Mouse (Mus musculus): Measurements from ENCODE around the gene Rmi2. TPM values are rescaled to one million over a fixed set of nuclear protein-coding genes. Genes with fewer than 3 reads are reported as not detected.
A peak's percentile ranks its signal among the peaks of the same experiment; 100 is the strongest.

The Rmi2 gene
- 2.0 and 3.3 TPM in 2 replicates for polyA plus RNA-seq (2014; fragmentation: Nextera tagmentation; extraction: Ambion mirVana)

- no peaks in the 10 kb centered on the region for H3K36me3 ChIP-seq (ENCODE audit: control insufficient read depth, insufficient read depth, low read length)
- H3K4me3 ChIP-seq (ENCODE audit: low read depth, low read length): peak within 1 kb of the TSS; percentile 80
- peak within 1 kb of the TSS; percentile 82 for H3K9ac ChIP-seq (ENCODE audit: low read depth, low read length)
- DNase-seq (ENCODE audit: low spot score): peak; percentile 94
- no peaks in the 10 kb centered on the region for H3K9me3 ChIP-seq (ENCODE audit: control insufficient read depth, low read length)
- peak within 1 kb of the TSS; percentile 95 for H3K4me2 ChIP-seq (ENCODE audit: low read depth, low read length)
- WGBS: under 1% methylated on average over 32 of the region's 69 CpGs
- no peaks in the 10 kb centered on the region for H3K27me3 ChIP-seq (replicated peaks; ENCODE audit: control insufficient read depth, insufficient read depth, low read length)
- peak; percentile 93 for ATAC-seq (ENCODE audit: low read depth)
- peak within 1 kb of the TSS; percentile 88 for H3K27ac ChIP-seq (replicated peaks; ENCODE audit: low read depth, low read length)
- H3K4me1 ChIP-seq (ENCODE audit: control insufficient read depth, insufficient read depth, low read length): peaks cover 14% of the 10 kb centered on the region
Observed at GRCm38 (mm10) chr16:10834911-10835587, at the start of gene Rmi2. Gene Rmi2, plus strand, starts transcription at chr16:10835059.

DNA sequence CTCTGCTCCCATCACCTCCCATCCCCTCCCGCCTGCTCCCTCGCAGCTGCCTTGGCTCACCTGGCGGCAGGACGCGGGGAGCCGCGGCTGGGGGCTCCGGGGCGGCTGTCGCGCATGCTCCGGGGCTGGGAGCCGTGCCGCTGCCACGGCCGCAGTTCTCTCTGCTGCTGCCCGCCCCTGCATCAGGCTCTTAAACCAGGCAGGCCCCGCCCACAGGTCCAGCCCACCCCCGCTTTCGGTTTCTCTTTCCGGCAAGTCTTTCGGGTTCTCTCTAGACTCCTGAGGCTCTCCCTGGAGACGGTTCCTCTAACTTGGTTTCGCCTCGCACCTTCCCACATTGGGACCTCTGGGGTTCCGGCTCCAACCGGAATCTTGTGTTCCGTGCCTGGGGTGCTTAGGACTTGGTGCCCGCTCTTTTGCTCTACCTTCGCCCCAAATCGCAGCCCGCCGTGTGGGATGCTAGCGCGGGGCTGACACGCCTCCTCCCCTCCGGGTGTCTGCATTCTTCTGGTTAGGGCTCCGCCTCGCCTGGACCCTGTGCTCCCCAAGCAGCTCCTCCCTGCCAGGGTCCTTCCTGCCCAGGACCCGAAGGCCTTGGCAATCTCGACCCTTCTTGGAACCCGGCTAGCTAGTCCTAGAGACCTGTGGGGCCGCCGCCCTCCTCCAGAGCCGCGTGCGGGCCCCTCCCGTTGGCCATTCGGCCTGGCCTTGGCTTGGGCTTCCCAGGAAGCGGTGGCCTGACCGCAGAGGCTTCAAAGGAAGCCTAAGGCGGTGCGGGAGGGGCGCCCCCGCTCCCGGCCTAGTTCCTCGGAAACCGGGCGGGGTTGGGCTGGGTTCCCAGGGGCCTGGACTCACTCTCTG lies 49.3 kb upstream of the Rmi2 start, which contains the start of gene Socs1:
Socs1 (minus strand) TSS at position 166 of the 861 bp plus-strand sequence.
- Histone ChIP-seq H3K27me3 (replicated peaks; ENCODE audit: control insufficient read depth, insufficient read depth, low read length) (no peaks in the 10 kb centered on the region), H3K9ac (ENCODE audit: low read depth, low read length) (peak within 1 kb of the TSS; percentile 83), H3K27ac (replicated peaks; ENCODE audit: low read depth, low read length) (peak within 1 kb of the TSS; percentile 98), H3K36me3 (ENCODE audit: control insufficient read depth, insufficient read depth, low read length) (no peaks in the 10 kb centered on the region), H3K4me3 (ENCODE audit: low read depth, low read length) (peak within 1 kb of the TSS; percentile 80), H3K4me2 (ENCODE audit: low read depth, low read length) (peak within 1 kb of the TSS; percentile 91), H3K9me3 (ENCODE audit: control insufficient read depth, low read length) (no peaks in the 10 kb centered on the region), H3K4me1 (ENCODE audit: control insufficient read depth, insufficient read depth, low read length) (peaks cover 34% of the 10 kb centered on the region)
- DNase-seq (ENCODE audit: low spot score): peak; percentile 98
- under 1% methylated on average over 46 of the region's 59 CpGs for WGBS
- ATAC-seq (ENCODE audit: low read depth): peak; percentile 90

DNA sequence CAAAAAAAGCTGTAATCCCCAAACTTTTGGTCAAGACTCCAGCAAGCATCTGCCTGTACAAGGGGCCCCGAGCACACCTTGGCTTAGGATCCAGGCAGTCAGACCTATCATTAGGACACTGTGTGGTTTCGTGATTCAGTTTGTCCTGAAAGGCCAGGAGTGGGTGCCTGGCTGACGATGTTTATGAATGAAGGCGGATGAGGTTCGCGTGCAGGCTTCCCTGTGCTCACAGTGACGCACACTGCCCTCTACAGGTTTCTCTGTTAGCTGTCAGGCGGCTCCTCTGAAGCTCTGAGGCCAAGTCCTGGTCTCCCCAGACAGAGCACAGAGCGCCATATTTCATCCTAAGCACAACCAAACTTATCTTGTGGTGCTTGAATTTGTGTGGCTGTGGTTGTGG lies 48.6 kb upstream of the Rmi2 start:
- Histone ChIP-seq H3K27me3 (replicated peaks; ENCODE audit: control insufficient read depth, insufficient read depth, low read length) (no peaks in the 10 kb centered on the region), H3K9ac (ENCODE audit: low read depth, low read length) (peak overlapping the region; percentile 83), H3K9me3 (ENCODE audit: control insufficient read depth, low read length) (no peaks in the 10 kb centered on the region), H3K4me3 (ENCODE audit: low read depth, low read length) (peak overlapping the region; percentile 80), H3K36me3 (ENCODE audit: control insufficient read depth, insufficient read depth, low read length) (no peaks in the 10 kb centered on the region), H3K4me2 (ENCODE audit: low read depth, low read length) (peak overlapping the region; percentile 91), H3K27ac (replicated peaks; ENCODE audit: low read depth, low read length) (peak overlapping the region; percentile 98), H3K4me1 (ENCODE audit: control insufficient read depth, insufficient read depth, low read length) (peaks cover 28% of the 10 kb centered on the region)
- DNase-seq (ENCODE audit: low spot score) (peak; percentile 96), ATAC-seq (ENCODE audit: low read depth) (peak; percentile 42)
- 1% methylated on average over 9 of the region's 9 CpGs for WGBS

GRCm38 (mm10) chr16:10786782-10787547 lies 47.9 kb upstream of the Rmi2 start:
- Histone ChIP-seq H3K4me2 (ENCODE audit: low read depth, low read length) (peak overlapping the region; percentile 91), H3K9me3 (ENCODE audit: control insufficient read depth, low read length) (no peaks in the 10 kb centered on the region), H3K27ac (replicated peaks; ENCODE audit: low read depth, low read length) (peak overlapping the region; percentile 98), H3K4me3 (ENCODE audit: low read depth, low read length) (no peak overlapping the region), H3K36me3 (ENCODE audit: control insufficient read depth, insufficient read depth, low read length) (no peaks in the 10 kb centered on the region), H3K4me1 (ENCODE audit: control insufficient read depth, insufficient read depth, low read length) (peaks cover 22% of the 10 kb centered on the region), H3K9ac (ENCODE audit: low read depth, low read length) (0 out of 2 replicates have a peak overlapping the region, but pooled peaks have one; percentile 83), H3K27me3 (replicated peaks; ENCODE audit: control insufficient read depth, insufficient read depth, low read length) (no peaks in the 10 kb centered on the region)
- 68% methylated on average over 4 of the region's 4 CpGs for WGBS
- DNase-seq (ENCODE audit: low spot score): peak; percentile 31
- no peak for ATAC-seq (ENCODE audit: low read depth)

DNA sequence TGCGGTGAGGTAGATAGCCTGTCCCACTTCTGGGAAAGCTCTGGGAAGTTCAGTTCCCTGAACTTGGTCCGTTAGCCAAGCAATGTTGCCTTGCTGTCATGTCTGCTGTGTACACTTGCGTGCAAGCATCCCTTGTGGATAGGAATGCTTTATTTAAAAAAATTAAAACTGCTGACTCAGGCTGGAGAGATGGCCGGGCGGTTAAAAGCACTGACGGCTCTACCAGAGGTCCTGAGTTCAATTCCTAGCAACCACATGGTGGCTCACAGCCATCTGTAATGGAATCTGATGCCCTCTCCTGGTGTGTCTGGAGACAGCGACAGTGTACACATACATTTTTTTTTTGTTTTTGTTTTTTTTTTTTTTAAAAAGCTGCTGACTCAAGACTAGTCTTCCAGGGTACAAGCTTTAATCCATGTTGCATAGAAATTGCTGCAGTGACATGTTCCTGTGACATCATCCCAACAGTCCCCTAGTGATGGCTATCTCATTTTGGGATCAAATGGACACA lies 47.3 kb upstream of the Rmi2 start:
- DNase-seq (ENCODE audit: low spot score) (no peak), ATAC-seq (ENCODE audit: low read depth) (no peak)
- no peaks in the 10 kb centered on the region for H3K9me3 ChIP-seq (ENCODE audit: control insufficient read depth, low read length)
- no peaks in the 10 kb centered on the region for H3K36me3 ChIP-seq (ENCODE audit: control insufficient read depth, insufficient read depth, low read length)
- H3K27me3 ChIP-seq (replicated peaks; ENCODE audit: control insufficient read depth, insufficient read depth, low read length): no peaks in the 10 kb centered on the region
- H3K4me3 ChIP-seq (ENCODE audit: low read depth, low read length): no peak overlapping the region
- H3K9ac ChIP-seq (ENCODE audit: low read depth, low read length): no peak overlapping the region
- peak overlapping the region; percentile 7; the same call in 1 of the 2 replicates for H3K4me2 ChIP-seq (ENCODE audit: low read depth, low read length)
- H3K4me1 ChIP-seq (ENCODE audit: control insufficient read depth, insufficient read depth, low read length): peaks cover 16% of the 10 kb centered on the region
- WGBS: 83% methylated on average over 7 of the region's 7 CpGs
- H3K27ac ChIP-seq (replicated peaks; ENCODE audit: low read depth, low read length): no peak overlapping the region

DNA sequence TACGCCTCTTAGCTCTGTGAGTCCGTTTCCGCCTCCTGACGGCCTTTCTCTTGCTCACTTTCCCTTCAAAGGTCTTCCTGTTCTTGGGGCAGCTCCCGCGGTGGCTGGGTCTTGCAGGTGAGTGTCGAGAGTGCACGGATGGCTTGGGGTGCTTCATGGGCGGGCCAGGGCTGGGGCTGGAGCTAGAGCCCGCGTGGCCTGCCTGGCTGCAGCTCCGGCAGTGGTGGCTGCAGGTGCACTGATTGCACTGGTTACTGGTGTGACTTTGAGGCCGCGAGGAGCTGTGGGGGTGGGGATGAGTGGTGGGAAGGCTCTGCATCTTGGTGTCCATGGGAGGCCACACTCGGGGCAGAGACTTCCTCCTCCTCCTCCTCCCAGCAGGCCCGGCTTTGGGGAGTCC lies 46.6 kb upstream of the Rmi2 start, which contains the start of gene Tnp2:
Tnp2 (minus strand) TSS at position 390 of the 400 bp plus-strand sequence.
- ATAC-seq (ENCODE audit: low read depth): no peak
- H3K4me2 ChIP-seq (ENCODE audit: low read depth, low read length): no peak within 1 kb of the TSS
- no peaks in the 10 kb centered on the region for H3K36me3 ChIP-seq (ENCODE audit: control insufficient read depth, insufficient read depth, low read length)
- H3K4me1 ChIP-seq (ENCODE audit: control insufficient read depth, insufficient read depth, low read length): peaks cover 10% of the 10 kb centered on the region
- no peak within 1 kb of the TSS for H3K27ac ChIP-seq (replicated peaks; ENCODE audit: low read depth, low read length)
- no peak for DNase-seq (ENCODE audit: low spot score)
- H3K4me3 ChIP-seq (ENCODE audit: low read depth, low read length): no peak within 1 kb of the TSS
- H3K9ac ChIP-seq (ENCODE audit: low read depth, low read length): no peak within 1 kb of the TSS
- no peaks in the 10 kb centered on the region for H3K27me3 ChIP-seq (replicated peaks; ENCODE audit: control insufficient read depth, insufficient read depth, low read length)
- H3K9me3 ChIP-seq (ENCODE audit: control insufficient read depth, low read length): no peaks in the 10 kb centered on the region
- 48% methylated on average over 14 of the region's 16 CpGs for WGBS

DNA sequence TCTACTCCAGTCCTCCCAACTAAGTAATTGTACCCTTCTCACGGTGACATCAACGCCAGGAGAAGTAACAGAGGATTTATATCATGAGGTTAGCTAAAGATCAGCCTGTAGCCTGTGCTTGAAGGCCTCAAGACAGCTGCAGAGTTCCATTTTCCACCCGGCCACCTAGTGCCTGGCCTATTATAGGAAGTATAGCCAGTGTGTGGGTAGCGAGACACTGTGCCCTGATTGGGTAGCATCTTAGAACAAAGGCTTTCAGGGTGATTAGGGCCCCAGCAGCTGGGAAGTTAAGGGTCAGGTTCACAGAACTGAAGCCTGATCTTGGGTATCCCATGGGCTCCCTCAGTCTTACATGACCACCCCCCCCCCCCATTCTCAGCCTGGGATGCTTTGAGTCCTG lies 46.0 kb upstream of the Rmi2 start:
- DNase-seq (ENCODE audit: low spot score): peak; percentile 10
- Histone ChIP-seq H3K4me3 (ENCODE audit: low read depth, low read length) (no peak overlapping the region), H3K4me2 (ENCODE audit: low read depth, low read length) (no peak overlapping the region), H3K27me3 (replicated peaks; ENCODE audit: control insufficient read depth, insufficient read depth, low read length) (no peaks in the 10 kb centered on the region), H3K4me1 (ENCODE audit: control insufficient read depth, insufficient read depth, low read length) (peaks cover 4% of the 10 kb centered on the region), H3K27ac (replicated peaks; ENCODE audit: low read depth, low read length) (no peak overlapping the region), H3K36me3 (ENCODE audit: control insufficient read depth, insufficient read depth, low read length) (no peaks in the 10 kb centered on the region), H3K9me3 (ENCODE audit: control insufficient read depth, low read length) (no peaks in the 10 kb centered on the region), H3K9ac (ENCODE audit: low read depth, low read length) (no peak overlapping the region)
- ATAC-seq (ENCODE audit: low read depth): no peak
- 65% methylated on average over 4 of the region's 4 CpGs for WGBS

DNA sequence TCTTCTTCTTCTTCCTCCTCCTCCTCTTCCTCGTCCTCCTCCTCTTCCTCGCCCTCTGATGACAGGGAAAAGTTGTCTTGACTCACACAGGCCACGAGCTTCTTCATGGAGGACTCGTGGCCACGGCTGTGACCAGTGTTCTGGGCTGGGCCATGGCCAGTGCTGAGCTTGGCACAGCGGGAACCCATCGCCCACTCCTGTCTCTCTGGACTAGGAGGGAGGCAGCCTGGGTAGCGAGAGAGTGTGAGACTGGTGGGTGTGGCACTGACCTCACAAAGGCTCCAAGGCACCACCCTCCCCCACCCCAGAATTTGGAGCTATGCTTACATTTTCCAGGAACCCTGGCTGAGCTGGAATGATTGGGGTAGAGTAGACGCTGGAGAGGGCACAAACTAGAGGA lies 44.2 kb upstream of the Rmi2 start, which contains the start of gene Prm3:
Prm3 (minus strand) TSS at position 213 of the 400 bp plus-strand sequence.
- no peaks in the 10 kb centered on the region for H3K36me3 ChIP-seq (ENCODE audit: control insufficient read depth, insufficient read depth, low read length)
- no peak within 1 kb of the TSS for H3K27ac ChIP-seq (replicated peaks; ENCODE audit: low read depth, low read length)
- no peak for DNase-seq (ENCODE audit: low spot score)
- peaks cover 3% of the 10 kb centered on the region; the same call in 1 of the 2 replicates for H3K4me1 ChIP-seq (ENCODE audit: control insufficient read depth, insufficient read depth, low read length)
- no peak within 1 kb of the TSS for H3K9ac ChIP-seq (ENCODE audit: low read depth, low read length)
- no peak for ATAC-seq (ENCODE audit: low read depth)
- no peak within 1 kb of the TSS for H3K4me2 ChIP-seq (ENCODE audit: low read depth, low read length)
- no peaks in the 10 kb centered on the region for H3K9me3 ChIP-seq (ENCODE audit: control insufficient read depth, low read length)
- H3K27me3 ChIP-seq (replicated peaks; ENCODE audit: control insufficient read depth, insufficient read depth, low read length): peaks cover 5% of the 10 kb centered on the region
- WGBS: 75% methylated on average over 9 of the region's 9 CpGs
- H3K4me3 ChIP-seq (ENCODE audit: low read depth, low read length): no peak within 1 kb of the TSS

Data from embryonic facial prominence, embryonic 14.5 days (tissue).